Mouse (Mus musculus): ENCODE data around the gene Ints14.
A peak's percentile ranks its signal among the peaks of the same experiment; 100 is the strongest.
"Not testable (repeated sequence)": the region's sequence is repeated elsewhere in the genome, so short reads cannot be mapped to it uniquely, and the experiment has no call there.

The Ints14 gene

DNA sequence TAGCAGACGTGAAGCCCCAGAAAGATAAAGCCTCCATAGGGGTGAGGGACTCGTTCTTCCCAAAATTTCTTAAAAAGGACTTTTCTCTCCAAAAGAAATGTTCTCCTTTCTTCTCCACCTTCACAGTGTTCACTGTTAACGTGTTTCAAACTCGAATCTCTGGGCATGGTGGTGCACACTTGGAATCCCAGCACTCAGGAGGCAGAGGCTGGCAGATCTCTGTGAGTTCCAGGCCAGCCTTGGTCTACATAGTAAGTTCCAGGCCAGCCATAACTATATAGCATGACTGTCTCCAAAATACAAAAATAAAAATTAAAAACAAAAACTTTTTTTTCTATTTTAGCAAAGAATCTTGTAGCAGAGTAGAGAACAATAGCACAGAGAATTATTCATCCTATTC is 59.4 kb downstream of the Ints14 start:
- Histone ChIP-seq H3K36me3 (ENCODE audit: control insufficient read depth, insufficient read depth, low read length, poor library complexity, severe bottlenecking) (no peaks in the 10 kb centered on the region), H3K27me3 (ENCODE audit: control insufficient read depth, insufficient read depth, low read length, poor library complexity, severe bottlenecking) (no peaks in the 10 kb centered on the region)
- no peak for DNase-seq (ENCODE audit: low read depth, low spot score)

- no peaks in the 10 kb centered on the region for H3K36me3 ChIP-seq (ENCODE audit: control insufficient read depth, insufficient read depth, low read length, poor library complexity, severe bottlenecking)
- no peaks in the 10 kb centered on the region for H3K27me3 ChIP-seq (ENCODE audit: control insufficient read depth, insufficient read depth, low read length, poor library complexity, severe bottlenecking)
- DNase-seq (ENCODE audit: low read depth, low spot score): peak; percentile 90
Measured at GRCm38 (mm10) chr9:65020991-65021886, 60.5 kb downstream of the Ints14 start, which contains the start of gene Hacd3. TSS of gene Hacd3 (minus strand) at chr9:65021693.

- Histone ChIP-seq H3K27me3 (ENCODE audit: control insufficient read depth, insufficient read depth, low read length, poor library complexity, severe bottlenecking) (no peaks in the 10 kb centered on the region), H3K36me3 (ENCODE audit: control insufficient read depth, insufficient read depth, low read length, poor library complexity, severe bottlenecking) (no peaks in the 10 kb centered on the region)
- no peak for DNase-seq (ENCODE audit: low read depth, low spot score)
Measured at GRCm38 (mm10) chr9:65021887-65022579, 61.3 kb downstream of the Ints14 start.

GRCm38 (mm10) chr9:65022580-65023135 is 62.0 kb downstream of the Ints14 start:
- Histone ChIP-seq H3K27me3 (ENCODE audit: control insufficient read depth, insufficient read depth, low read length, poor library complexity, severe bottlenecking) (no peaks in the 10 kb centered on the region), H3K36me3 (ENCODE audit: control insufficient read depth, insufficient read depth, low read length, poor library complexity, severe bottlenecking) (no peaks in the 10 kb centered on the region)
- DNase-seq (ENCODE audit: low read depth, low spot score): peak; percentile 32

DNA sequence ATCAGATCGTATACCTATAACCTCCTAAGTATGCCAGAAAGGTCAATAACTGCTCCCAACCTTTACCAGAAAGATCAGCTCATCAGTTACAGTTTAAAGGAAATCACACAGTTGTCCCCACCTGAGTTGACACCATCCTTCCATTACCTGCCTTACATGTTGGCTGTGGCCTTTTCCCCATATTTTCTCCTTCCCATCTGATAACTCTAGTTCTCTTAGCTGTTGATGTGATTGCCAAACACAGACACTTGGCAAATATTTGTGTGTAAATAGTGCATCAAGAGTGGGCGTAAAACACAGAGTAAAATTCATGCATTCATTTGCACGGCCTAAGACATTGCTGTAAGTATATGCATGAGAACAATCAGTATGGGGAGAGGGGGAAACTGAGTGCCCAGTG is 62.7 kb downstream of the Ints14 start:
- Histone ChIP-seq H3K36me3 (ENCODE audit: control insufficient read depth, insufficient read depth, low read length, poor library complexity, severe bottlenecking) (no peaks in the 10 kb centered on the region), H3K27me3 (ENCODE audit: control insufficient read depth, insufficient read depth, low read length, poor library complexity, severe bottlenecking) (no peaks in the 10 kb centered on the region)
- DNase-seq (ENCODE audit: low read depth, low spot score): no peak

DNA sequence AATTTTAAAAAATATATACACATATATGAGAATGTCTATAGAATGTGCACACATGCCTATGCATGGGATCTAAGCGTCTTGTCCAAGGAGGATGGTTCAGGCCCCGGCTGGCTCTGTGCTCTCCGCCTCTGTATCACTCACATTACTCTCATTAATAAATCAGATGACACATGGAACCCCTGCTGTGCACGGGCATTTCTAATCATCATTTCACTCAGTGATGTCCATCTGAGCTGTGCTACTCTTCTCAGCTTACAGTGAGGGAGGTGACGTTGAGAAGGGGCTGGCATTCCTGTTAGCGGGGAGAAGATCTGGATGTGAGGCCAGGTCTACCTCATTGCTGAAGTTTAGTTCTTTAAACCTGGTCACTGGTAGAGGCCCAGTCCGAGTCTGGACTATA is 66.5 kb downstream of the Ints14 start:
- Histone ChIP-seq H3K27me3 (ENCODE audit: control insufficient read depth, insufficient read depth, low read length, poor library complexity, severe bottlenecking) (no peaks in the 10 kb centered on the region), H3K36me3 (ENCODE audit: control insufficient read depth, insufficient read depth, low read length, poor library complexity, severe bottlenecking) (no peaks in the 10 kb centered on the region)
- no peak for DNase-seq (ENCODE audit: low read depth, low spot score)

GRCm38 (mm10) chr9:65028313-65028712 is 67.6 kb downstream of the Ints14 start:
- H3K36me3 ChIP-seq (ENCODE audit: control insufficient read depth, insufficient read depth, low read length, poor library complexity, severe bottlenecking): no peaks in the 10 kb centered on the region
- no peaks in the 10 kb centered on the region for H3K27me3 ChIP-seq (ENCODE audit: control insufficient read depth, insufficient read depth, low read length, poor library complexity, severe bottlenecking)
- DNase-seq (ENCODE audit: low read depth, low spot score): no peak

- peak; percentile 44 for DNase-seq (ENCODE audit: low read depth, low spot score)
- H3K36me3 ChIP-seq (ENCODE audit: control insufficient read depth, insufficient read depth, low read length, poor library complexity, severe bottlenecking); H3K27me3 ChIP-seq (ENCODE audit: control insufficient read depth, insufficient read depth, low read length, poor library complexity, severe bottlenecking): not testable (repeated sequence)
Measured at GRCm38 (mm10) chr9:65031355-65031754, 70.7 kb downstream of the Ints14 start.

- DNase-seq (ENCODE audit: low read depth, low spot score): no peak
- Histone ChIP-seq H3K36me3 (ENCODE audit: control insufficient read depth, insufficient read depth, low read length, poor library complexity, severe bottlenecking) (peaks cover under 1% of the 10 kb centered on the region; the same call in 1 of the 2 replicates), H3K27me3 (ENCODE audit: control insufficient read depth, insufficient read depth, low read length, poor library complexity, severe bottlenecking) (no peaks in the 10 kb centered on the region)
Measured at GRCm38 (mm10) chr9:65031894-65032268, 71.2 kb downstream of the Ints14 start.

DNA sequence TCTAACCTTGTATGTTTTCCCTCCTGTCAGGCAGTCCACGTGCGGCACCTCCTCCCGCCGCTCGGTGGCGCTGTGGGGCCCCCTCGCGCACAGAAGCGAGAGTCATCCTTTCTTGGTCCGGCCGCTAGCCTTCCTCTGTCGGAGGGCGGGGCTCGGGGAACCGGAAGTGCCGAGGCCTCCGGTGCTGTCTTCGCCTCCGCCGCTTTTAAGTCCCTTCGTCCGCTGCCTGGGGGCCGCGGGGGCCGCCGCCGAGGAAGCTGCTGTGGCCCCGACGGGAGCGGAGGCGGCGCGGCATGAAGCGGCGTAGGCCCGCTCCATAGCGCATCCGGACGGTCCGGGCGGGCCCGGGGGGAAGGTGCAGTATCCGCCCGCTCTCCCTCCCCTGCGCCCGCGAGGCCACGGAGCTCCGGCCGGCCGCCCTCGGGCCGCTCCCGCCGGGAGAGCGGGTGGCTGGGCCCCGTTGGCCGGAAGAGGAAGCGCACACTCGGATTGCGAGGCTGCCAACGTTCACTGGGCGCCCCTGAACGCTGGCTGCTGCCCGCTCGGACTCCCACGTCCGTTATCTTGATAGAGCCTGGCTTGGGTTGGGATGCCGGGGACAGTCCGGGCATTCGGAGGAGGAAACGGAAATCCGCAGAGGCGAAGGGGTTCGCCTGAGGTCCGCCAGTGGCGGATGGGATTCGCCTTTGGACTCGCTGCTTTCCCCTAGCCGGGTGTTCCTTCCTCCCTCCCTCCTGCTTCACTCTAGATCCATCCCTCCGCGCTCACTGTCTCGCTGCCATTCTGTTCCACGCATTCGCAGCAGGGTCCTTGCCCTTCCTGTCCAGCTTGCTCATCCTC is 71.8 kb downstream of the Ints14 start, which contains the start of gene Dpp8:
Gene Dpp8, plus strand, starts transcription at position 146 of the 840 bp plus-strand sequence.
- Histone ChIP-seq H3K36me3 (ENCODE audit: control insufficient read depth, insufficient read depth, low read length, poor library complexity, severe bottlenecking) (peaks cover 3% of the 10 kb centered on the region; the same call in 1 of the 2 replicates), H3K27me3 (ENCODE audit: control insufficient read depth, insufficient read depth, low read length, poor library complexity, severe bottlenecking) (no peaks in the 10 kb centered on the region)
- peak; percentile 96 for DNase-seq (ENCODE audit: low read depth, low spot score)

DNA sequence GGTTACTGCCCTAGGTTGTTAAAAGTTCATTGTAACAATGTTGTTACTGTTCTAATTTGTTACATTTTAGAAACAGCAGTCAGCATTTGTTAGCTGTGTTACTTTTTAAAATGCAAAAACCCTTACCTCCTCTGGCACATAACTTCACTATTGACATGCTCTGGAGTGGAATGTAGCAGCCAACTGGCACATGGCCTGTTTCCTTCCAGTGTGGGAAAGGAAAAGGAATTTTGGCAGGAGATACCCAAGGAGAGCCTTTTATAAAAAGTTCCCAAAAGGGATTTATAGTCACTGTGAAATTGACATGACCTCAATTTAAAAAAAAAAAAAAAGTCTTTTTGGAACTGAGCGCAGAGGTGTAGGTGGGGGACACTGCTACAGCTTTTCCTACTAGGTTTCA is 75.8 kb downstream of the Ints14 start:
- no peak for DNase-seq (ENCODE audit: low read depth, low spot score)
- Histone ChIP-seq H3K36me3 (ENCODE audit: control insufficient read depth, insufficient read depth, low read length, poor library complexity, severe bottlenecking) (peaks cover 17% of the 10 kb centered on the region), H3K27me3 (ENCODE audit: control insufficient read depth, insufficient read depth, low read length, poor library complexity, severe bottlenecking) (no peaks in the 10 kb centered on the region)
